Mouse (Mus musculus) hindbrain, embryonic 16.5 days (tissue): ENCODE measurements around the gene Osbpl6. TPM values are rescaled to one million over a fixed set of nuclear protein-coding genes. Genes with fewer than 3 reads are reported as not detected.

ENCODE experiments used
- ATAC-seq: fragments of 200-750 bp; cut with Nextera tagmentation; 2 replicates; pipeline ENCODE4 v1.8.0; 2017; ENCODE audit warnings: moderate TSS enrichment, moderate library complexity
- H3K27ac ChIP-seq: fragments of 300-500 bp; sonication (generic); 2 replicates; pipeline ENCODE4 v1.5.1; 2014; ENCODE audit warnings: low read depth, mild to moderate bottlenecking, control low read depth, low read length, moderate library complexity
- H3K27me3 ChIP-seq: fragments of 300-500 bp; sonication (generic); replicated peaks from 2 replicates; pipeline ENCODE4 v1.6.1; 2014; ENCODE audit warnings: low read length; ENCODE audit not compliant: control insufficient read depth, insufficient read depth
- H3K36me3 ChIP-seq: fragments of 300-500 bp; sonication (generic); 2 replicates; pipeline ENCODE4 v1.6.1; 2014; ENCODE audit warnings: mild to moderate bottlenecking, low read length, moderate library complexity, mixed read lengths; ENCODE audit not compliant: control insufficient read depth, insufficient read depth
- H3K4me1 ChIP-seq: fragments of 300-500 bp; sonication (generic); 2 replicates; pipeline ENCODE4 v1.6.1; 2014; ENCODE audit warnings: low read depth, low read length; ENCODE audit not compliant: control insufficient read depth, insufficient read depth
- H3K4me2 ChIP-seq: fragments of 300-500 bp; sonication (generic); 2 replicates; pipeline ENCODE4 v1.6.1; 2014; ENCODE audit warnings: mild to moderate bottlenecking, low read length, control low read depth, moderate library complexity
- H3K4me3 ChIP-seq: fragments of 300-500 bp; sonication (generic); 2 replicates; pipeline ENCODE4 v1.5.1; 2014; ENCODE audit warnings: mild to moderate bottlenecking, low read length, control low read depth, moderate library complexity
- H3K9ac ChIP-seq: fragments of 300-500 bp; sonication (generic); 2 replicates; pipeline ENCODE4 v1.6.1; 2014; ENCODE audit warnings: low read depth, mild to moderate bottlenecking, control low read depth, low read length, moderate library complexity
- H3K9me3 ChIP-seq: fragments of 300-500 bp; sonication (generic); 2 replicates; pipeline ENCODE4 v1.6.1; 2014; ENCODE audit warnings: mild to moderate bottlenecking, low read length, moderate library complexity; ENCODE audit not compliant: control insufficient read depth
- WGBS: fragments of 180-500 bp; shearing (Covaris S2); extraction: QIAGEN DNeasy Blood & Tissue Kit; methylation state at CpG from one replicate; pipeline ENCODE4 v1.1.7; 2014; 5-methylcytosine and 5-hydroxymethylcytosine counted together
- polyA plus RNA-seq: library from polyadenylated mRNA; unstranded; fragments of >200 nt; fragmentation: Nextera tagmentation; extraction: Ambion mirVana; gene quantifications from 2 replicates; pipeline ENCODE4 v1.2.1, GENCODE M21; 2015

Osbpl6 gene
- 22.8 and 27.5 TPM in 2 replicates for polyA plus RNA-seq

DNA sequence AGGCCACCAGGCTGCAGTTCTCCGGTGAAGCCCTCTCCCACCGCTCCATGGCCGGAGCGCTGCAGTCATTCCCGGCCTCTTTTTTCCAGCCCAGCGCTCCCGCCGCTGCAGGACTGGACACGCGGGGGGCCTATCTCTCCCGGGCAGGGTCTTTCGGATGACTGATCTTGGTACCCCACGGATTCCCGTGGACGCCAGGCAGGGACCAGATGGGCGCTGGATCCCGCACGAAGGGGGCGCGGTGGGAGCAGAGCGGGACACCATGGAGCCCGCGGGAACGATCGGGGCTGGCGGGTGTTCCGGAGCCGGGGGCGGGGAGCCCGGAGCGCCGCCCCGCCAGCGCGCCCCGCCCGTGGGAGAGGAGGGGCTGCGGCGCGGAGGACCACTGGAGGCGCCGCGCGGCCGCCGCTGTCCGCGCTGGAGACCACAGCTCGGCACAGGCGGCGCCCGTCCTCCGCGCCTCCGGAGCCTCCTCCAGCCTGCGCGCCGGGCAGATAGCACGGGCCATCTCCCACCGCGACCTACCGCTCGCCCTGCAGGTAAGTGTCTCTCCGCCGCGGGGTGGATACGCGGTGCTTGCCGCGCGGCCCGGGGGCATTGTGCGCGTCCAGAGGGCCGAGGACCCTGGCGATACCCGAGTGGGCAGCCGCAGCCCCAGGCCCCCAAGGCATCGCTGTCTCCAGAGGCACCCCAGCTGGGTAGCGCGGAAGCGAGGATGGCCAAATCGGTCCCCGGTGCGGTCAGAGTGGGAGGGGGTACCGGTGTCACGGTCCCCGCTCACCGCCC is at the start of gene Osbpl6:
Gene Osbpl6, plus strand, starts transcription at position 358 of the 786 bp plus-strand sequence.
- peaks cover 10% of the 10 kb centered on the region; the same call in 1 of the 2 replicates for H3K4me1 ChIP-seq
- H3K27me3 ChIP-seq = no peaks in the 10 kb centered on the region
- peak within 1 kb of the TSS; percentile 82 for H3K4me2 ChIP-seq
- H3K4me3 ChIP-seq = peak within 1 kb of the TSS; percentile 96
- peak within 1 kb of the TSS; percentile 95 for H3K27ac ChIP-seq
- peak within 1 kb of the TSS; percentile 97 for H3K9ac ChIP-seq
- ATAC-seq = peak; percentile 96
- under 1% methylated on average over 51 of the region's 89 CpGs for WGBS
- H3K9me3 ChIP-seq = no peaks in the 10 kb centered on the region
- H3K36me3 ChIP-seq = no peaks in the 10 kb centered on the region

DNA sequence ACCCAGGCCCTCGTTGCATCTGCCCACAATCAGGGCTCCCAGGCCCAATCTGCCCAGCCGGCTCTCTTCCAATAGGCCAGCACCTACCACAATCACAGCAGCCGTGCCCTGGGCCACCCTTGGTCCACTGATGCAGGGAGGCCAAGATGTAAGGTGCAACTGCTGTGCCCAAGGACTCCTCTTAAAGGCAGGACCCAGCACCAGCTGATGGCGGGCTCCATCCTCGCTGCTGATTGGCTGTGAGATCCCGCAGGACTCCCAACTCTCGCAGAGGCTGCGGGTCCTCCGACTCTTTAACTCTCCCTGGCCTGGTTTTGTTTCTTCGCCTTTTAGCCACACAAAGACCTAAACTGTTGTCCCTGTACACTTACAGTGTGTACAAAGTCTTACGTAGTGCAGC is 46.1 kb upstream of the Osbpl6 start, which contains the start of gene Cyct:
Gene Cyct, minus strand, starts transcription at position 225 of the 400 bp plus-strand sequence.
- Histone ChIP-seq H3K4me1 (no peaks in the 10 kb centered on the region), H3K9ac (no peak within 1 kb of the TSS), H3K27me3 (no peaks in the 10 kb centered on the region), H3K4me3 (no peak within 1 kb of the TSS), H3K9me3 (no peaks in the 10 kb centered on the region), H3K4me2 (no peak within 1 kb of the TSS), H3K36me3 (no peaks in the 10 kb centered on the region), H3K27ac (no peak within 1 kb of the TSS)
- WGBS = 88% methylated on average over 11 of the region's 11 CpGs
- no peak for ATAC-seq

DNA sequence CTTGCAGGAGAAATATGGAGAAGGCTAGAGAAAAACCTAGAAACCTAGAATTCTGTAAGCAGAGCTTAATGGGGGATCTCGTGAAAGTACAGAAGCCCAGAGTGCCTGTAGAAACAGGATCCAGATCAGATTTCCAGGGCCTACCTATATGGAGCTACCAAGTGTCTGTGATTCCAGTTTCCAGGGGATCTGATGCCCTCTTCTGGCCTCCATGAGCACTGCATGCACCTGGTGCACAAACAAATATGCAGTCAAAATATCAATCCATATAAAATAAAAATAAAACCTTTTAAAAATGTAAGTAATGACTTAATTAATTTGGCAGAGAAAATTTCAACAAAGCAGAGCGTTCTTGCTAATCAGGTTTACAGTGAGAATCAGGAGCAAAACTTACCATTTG is 44.2 kb upstream of the Osbpl6 start:
- Histone ChIP-seq H3K4me1 (no peaks in the 10 kb centered on the region), H3K27me3 (no peaks in the 10 kb centered on the region), H3K9ac (no peak overlapping the region), H3K4me2 (no peak overlapping the region), H3K27ac (no peak overlapping the region), H3K36me3 (no peaks in the 10 kb centered on the region), H3K4me3 (no peak overlapping the region), H3K9me3 (no peaks in the 10 kb centered on the region)
- WGBS = 61% methylated on average over 2 of the region's 2 CpGs
- no peak for ATAC-seq

DNA sequence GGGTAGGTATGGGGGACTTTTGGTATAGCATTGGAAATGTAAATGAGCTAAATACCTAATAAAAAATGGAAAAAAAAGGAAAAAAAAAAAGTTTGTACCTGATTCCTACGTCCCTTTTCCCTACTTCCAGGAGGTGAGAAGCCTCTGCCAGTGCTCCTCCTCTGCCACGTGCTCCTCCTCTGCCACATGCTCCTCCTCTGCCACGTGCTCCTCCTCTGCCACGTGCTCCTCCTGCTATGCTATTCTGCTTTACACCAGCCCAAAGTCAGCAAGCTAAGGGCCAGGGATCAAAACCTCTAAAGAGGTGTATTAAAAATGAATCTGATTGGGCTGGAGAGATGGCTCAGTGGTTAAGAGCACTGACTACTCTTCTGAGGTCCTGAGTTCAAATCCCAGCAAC is 40.5 kb upstream of the Osbpl6 start:
- H3K36me3 ChIP-seq = no peaks in the 10 kb centered on the region
- WGBS = 71% methylated on average over 4 of the region's 4 CpGs
- no peak for ATAC-seq
- H3K27me3 ChIP-seq = no peaks in the 10 kb centered on the region
- H3K4me3 ChIP-seq = no peak overlapping the region
- no peaks in the 10 kb centered on the region for H3K9me3 ChIP-seq
- H3K4me1 ChIP-seq = peaks cover under 1% of the 10 kb centered on the region
- no peak overlapping the region for H3K9ac ChIP-seq
- H3K27ac ChIP-seq = no peak overlapping the region
- no peak overlapping the region for H3K4me2 ChIP-seq

DNA sequence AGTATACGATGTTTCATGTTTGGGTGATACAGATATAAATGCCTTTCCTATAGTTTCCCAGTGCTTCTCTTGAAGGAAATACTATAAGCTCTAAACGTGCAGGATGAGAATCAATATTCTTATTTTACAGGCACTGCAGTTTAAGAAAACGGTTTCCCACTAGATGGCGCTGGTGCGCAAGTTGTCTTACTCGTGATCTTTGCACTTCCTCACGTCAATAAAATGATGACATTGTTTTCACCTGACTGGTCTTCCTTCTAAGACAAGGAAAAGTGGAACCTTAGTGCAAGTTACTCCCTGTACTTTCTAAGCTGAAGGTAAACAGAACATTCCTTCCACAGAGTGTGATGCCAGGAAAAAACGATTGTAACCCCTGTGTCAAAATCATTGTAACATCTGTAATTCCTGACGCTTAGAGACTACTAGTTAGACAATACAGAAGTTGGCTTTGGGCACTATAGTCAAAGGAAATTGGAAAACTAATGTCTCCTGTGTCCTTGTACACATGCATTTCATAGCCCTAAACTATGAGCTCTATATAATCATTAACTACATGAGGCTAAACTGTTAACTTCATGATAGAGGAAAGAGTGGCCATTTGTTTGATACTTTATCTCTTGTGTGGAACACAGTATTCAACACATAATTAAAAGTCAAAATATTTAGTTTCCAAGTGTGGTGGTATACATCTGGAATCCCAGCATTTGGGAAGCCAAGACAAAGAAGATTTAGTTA is 39.0 kb upstream of the Osbpl6 start:
- Histone ChIP-seq H3K27ac (no peak overlapping the region), H3K9ac (no peak overlapping the region), H3K4me2 (no peak overlapping the region), H3K4me1 (peaks cover 6% of the 10 kb centered on the region), H3K27me3 (no peaks in the 10 kb centered on the region), H3K4me3 (no peak overlapping the region), H3K36me3 (no peaks in the 10 kb centered on the region; the same call in 1 of the 2 replicates), H3K9me3 (no peaks in the 10 kb centered on the region)
- ATAC-seq = no peak
- WGBS = 19% methylated on average over 9 of the region's 9 CpGs

DNA sequence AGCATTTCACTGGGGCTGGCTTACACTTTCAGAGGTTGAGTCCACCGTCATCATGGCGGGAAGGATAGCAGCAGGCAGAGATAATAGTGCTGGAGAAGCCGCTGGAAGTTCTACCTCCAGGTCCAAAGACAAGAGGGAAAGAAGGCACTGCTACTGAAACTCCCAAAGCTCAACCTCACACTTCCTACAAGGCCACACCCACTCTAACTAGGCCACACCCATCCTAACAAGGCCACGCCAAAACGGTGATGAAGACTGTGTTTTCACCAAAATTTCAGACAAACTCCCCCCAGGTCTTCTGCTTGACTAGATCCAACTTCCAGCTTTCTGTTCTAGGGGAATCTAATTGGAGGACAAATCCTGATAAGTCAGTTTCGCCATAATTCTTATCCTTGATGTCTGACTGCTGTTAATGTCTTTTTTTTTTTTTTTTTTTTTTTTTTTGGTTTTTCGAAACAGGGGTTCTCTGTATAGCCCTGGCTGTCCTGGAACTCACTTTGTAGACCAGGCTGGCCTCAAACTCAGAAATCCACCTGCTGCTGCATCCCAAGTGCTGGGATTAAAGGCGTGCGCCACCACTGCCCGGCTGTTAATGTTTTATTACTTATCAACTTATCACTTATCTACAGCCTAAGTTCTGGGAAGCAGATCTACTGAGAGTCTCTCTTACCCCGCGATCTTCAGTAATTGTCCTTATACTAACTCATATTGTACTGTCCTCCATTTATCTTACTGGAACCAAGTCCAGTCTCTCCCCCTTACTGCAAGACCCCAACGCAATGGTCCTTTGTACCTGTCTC is 37.2 kb upstream of the Osbpl6 start:
- 76% methylated on average over 12 of the region's 13 CpGs for WGBS
- H3K9ac ChIP-seq = no peak overlapping the region

DNA sequence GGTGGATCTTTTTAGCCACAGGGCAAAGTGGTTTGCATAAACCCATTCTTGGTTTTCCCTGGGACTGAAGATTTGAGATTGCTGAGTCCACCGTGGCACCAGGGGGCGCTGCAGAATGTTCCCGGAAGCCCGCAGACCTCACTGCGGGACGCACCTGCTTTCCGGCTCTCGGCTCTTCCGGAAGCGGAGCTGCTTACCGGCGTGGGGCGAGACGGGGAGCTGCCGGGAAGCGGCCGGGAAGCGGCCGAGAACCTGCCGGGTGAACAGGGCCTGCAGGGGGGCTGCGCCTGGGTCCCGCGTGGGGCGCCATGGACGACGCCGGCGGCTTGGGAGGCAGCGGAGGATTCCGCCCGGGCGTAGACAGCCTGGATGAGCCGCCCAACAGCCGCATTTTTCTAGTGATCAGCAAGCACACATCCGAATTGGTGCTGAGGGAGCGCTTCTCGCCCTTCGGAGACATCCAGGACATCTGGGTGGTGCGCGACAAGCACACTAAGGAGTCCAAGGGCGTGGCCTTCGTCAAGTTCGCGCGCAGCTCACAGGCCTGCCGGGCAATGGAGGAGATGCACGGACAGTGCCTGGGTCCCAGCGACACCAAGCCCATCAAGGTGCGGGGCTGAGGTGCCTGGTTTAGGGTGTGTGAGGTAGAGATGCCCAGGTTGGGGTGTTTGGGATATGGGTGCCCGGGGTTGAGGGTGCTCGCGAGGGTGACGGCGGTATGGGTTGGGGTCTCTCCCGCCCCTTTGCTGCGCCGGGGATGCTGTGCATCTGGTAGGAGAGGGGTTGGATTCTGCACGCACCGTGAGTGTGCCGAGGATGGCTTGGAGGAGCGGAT is 36.3 kb upstream of the Osbpl6 start, which contains the start of gene Rbm45:
Gene Rbm45, plus strand, starts transcription at position 164 of the 835 bp plus-strand sequence.
- H3K4me3 ChIP-seq = peak within 1 kb of the TSS; percentile 99
- H3K36me3 ChIP-seq = peaks cover 9% of the 10 kb centered on the region
- peak within 1 kb of the TSS; percentile 81 for H3K27ac ChIP-seq
- peak within 1 kb of the TSS; percentile 90 for H3K9ac ChIP-seq
- H3K9me3 ChIP-seq = no peaks in the 10 kb centered on the region
- peak within 1 kb of the TSS; percentile 96 for H3K4me2 ChIP-seq
- ATAC-seq = peak; percentile 92
- no peaks in the 10 kb centered on the region for H3K27me3 ChIP-seq
- H3K4me1 ChIP-seq = peaks cover 6% of the 10 kb centered on the region
- under 1% methylated on average over 61 of the region's 61 CpGs for WGBS

More for the DNA sequence above, 37.2 kb upstream of the Osbpl6 start:
- no peaks in the 10 kb centered on the region for H3K9me3 ChIP-seq
- ATAC-seq = 0 out of 2 replicates have a peak, but pooled peaks have one; percentile 7
- H3K4me2 ChIP-seq = no peak overlapping the region
- no peak overlapping the region for H3K4me3 ChIP-seq
- no peak overlapping the region for H3K27ac ChIP-seq
- H3K36me3 ChIP-seq = peaks cover 5% of the 10 kb centered on the region
- H3K4me1 ChIP-seq = peaks cover 6% of the 10 kb centered on the region
- no peaks in the 10 kb centered on the region for H3K27me3 ChIP-seq

DNA sequence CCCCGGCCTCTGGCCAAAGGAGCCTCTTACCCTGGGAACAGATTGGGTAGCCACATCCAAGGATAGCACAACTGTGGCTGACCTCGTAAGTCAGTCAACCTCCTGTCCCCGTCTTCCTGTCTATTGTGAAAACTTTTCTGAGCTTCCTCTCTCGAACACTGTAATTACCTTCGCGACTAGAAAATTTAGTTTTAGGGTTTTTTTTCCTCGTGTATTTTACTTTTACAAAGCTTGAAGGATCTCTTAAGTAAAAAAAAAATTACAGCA is 35.7 kb upstream of the Osbpl6 start:
- Histone ChIP-seq H3K4me2 (peak overlapping the region; percentile 96), H3K27me3 (no peaks in the 10 kb centered on the region), H3K4me3 (peak overlapping the region; percentile 99), H3K9ac (peak overlapping the region; percentile 90), H3K36me3 (peaks cover 11% of the 10 kb centered on the region), H3K27ac (no peak overlapping the region), H3K4me1 (peaks cover 6% of the 10 kb centered on the region), H3K9me3 (no peaks in the 10 kb centered on the region)
- WGBS = 4% methylated on average over 7 of the region's 7 CpGs
- no peak for ATAC-seq
